Mouse (Mus musculus) small intestine, adult 2 months (tissue): Measurements from ENCODE around the gene Lama5. TPM values are rescaled to one million over a fixed set of nuclear protein-coding genes. Genes with fewer than 3 reads are reported as not detected.
"Not testable (repeated sequence)": the region's sequence is repeated elsewhere in the genome, so short reads cannot be mapped to it uniquely, and the experiment has no call there.

Experiments used
- H3K27ac ChIP-seq: fragments of 200-500 bp; 2 replicates; pipeline ENCODE4 v1.5.1; 2012; ENCODE audit warnings: low read depth, low read length, control low read depth, inconsistent platforms; ENCODE audit not compliant: insufficient read depth
- H3K27me3 ChIP-seq: fragments of 200-500 bp; 2 replicates; pipeline ENCODE4 v1.6.1; 2012; ENCODE audit warnings: mild to moderate bottlenecking, moderate library complexity, low read length, inconsistent platforms; ENCODE audit not compliant: control insufficient read depth, insufficient read depth
- H3K36me3 ChIP-seq: fragments of 200-500 bp; 2 replicates; pipeline ENCODE4 v1.6.1; 2012; ENCODE audit warnings: mild to moderate bottlenecking, low read length, control low read depth, inconsistent platforms; ENCODE audit not compliant: control insufficient read depth, insufficient read depth
- H3K4me1 ChIP-seq: fragments of 200-500 bp; 2 replicates; pipeline ENCODE4 v1.6.1; 2012; ENCODE audit warnings: low read length, inconsistent platforms, mixed read lengths; ENCODE audit not compliant: control insufficient read depth, insufficient read depth, insufficient read length
- H3K4me3 ChIP-seq: fragments of 200-500 bp; 2 replicates; pipeline ENCODE4 v1.5.1; 2012; ENCODE audit warnings: low read depth, mild to moderate bottlenecking, control low read depth, inconsistent platforms, low read length, moderate library complexity
- CTCF ChIP-seq: fragments of 200-500 bp; IDR thresholded peaks from 2 replicates; pipeline ENCODE4 v1.5.1; 2012; ENCODE audit warnings: low read depth, mild to moderate bottlenecking, control low read depth, inconsistent platforms, low read length, moderate library complexity, mixed read lengths; ENCODE audit not compliant: insufficient replicate concordance, insufficient read length; ENCODE audit errors: extremely low read depth
- POLR2A ChIP-seq: fragments of 200-500 bp; IDR thresholded peaks from 2 replicates; pipeline ENCODE4 v1.6.1; 2012; ENCODE audit warnings: low read depth, mild to moderate bottlenecking, control low read depth, inconsistent platforms, low read length, moderate library complexity
- WGBS: fragments of 180-500 bp; shearing (Covaris S2); methylation state at CpG from one replicate; pipeline ENCODE4 v1.1.7; 2018; 5-methylcytosine and 5-hydroxymethylcytosine counted together
- polyA plus RNA-seq: library from polyadenylated mRNA; depleted of rRNA; stranded (reverse); fragments of >200 nt; gene quantifications from 2 replicates; pipeline ENCODE4 v1.2.3, GENCODE M21; 2012

Gene Lama5
- polyA plus RNA-seq, 1 experiment, result 41.7 TPM

DNA sequence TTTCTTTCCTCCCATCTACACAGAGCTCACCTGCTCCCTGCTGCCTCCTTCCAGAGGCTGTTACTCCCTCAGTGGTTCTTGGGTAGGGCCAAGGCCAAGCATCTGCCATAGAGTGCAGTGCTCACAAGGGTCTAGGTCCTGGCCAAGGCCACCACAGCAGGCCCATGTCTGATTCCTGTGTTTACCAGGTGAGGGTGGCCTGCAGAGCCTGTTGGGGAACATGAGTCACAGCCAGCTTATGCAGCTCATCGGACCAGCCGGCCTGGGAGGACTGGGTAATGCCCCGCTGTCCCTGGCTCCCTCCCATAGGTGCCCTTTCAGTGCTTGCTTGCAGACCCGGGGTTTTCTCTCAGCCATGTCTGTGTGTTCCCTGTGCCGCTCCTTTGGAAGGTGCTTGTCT is 51.5 kb downstream of the Lama5 start:
- peaks cover 44% of the 10 kb centered on the region for H3K36me3 ChIP-seq
- no peaks in the 10 kb centered on the region for H3K27me3 ChIP-seq
- H3K27ac ChIP-seq, result no peak overlapping the region
- TF ChIP-seq POLR2A (no peak), CTCF (no peak)
- H3K4me1 ChIP-seq, result peaks cover 10% of the 10 kb centered on the region; the same call in 1 of the 2 replicates
- WGBS, result 77% methylated on average over 5 of the region's 5 CpGs
- H3K4me3 ChIP-seq, result no peak overlapping the region

DNA sequence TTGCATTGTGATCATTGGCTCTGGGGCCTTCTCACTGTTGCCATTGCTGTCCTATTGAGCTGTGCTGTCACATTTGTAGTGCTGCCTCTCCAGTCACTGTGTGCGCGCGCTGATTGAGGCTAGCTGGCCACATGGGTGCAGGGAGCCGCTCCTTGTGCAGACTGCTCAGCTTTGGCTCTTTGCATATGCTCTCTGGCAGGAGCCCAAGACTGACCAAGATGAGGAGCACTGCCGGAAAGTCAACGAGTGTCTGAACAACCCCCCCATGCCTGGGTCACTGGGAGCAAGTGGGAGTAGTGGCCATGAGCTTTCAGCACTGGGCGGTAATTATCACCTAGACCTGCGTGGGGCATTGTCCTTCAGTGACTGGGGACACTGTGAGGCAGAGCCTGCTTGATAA is 51.9 kb downstream of the Lama5 start:
- not testable (repeated sequence) for H3K27ac ChIP-seq, H3K4me3 ChIP-seq, H3K4me1 ChIP-seq, H3K27me3 ChIP-seq
- 76% methylated on average over 8 of the region's 8 CpGs for WGBS
- peaks cover 44% of the 10 kb centered on the region for H3K36me3 ChIP-seq

DNA sequence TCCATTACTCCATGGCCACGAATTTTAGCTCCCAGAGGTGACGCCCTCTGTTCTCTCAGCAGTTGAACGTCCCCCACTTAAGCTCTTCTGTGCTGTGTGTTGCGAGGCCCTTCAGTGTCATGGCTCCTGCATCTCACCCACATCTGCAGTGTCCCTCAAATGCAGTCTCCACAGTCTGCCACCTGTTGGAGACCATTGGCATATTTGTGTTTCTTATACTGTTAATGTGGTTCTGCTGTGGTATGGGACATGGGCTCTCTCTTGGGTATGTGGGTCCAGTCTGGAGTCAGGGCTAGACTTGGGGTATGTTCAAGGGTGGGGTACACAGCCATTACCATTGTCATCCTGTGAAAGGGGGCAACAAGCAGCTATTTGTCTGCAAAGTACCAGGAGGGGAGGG is 52.5 kb downstream of the Lama5 start:
- 63% methylated on average over 4 of the region's 4 CpGs for WGBS
- Histone ChIP-seq H3K4me3 (peak overlapping the region; percentile 99), H3K27me3 (no peaks in the 10 kb centered on the region), H3K4me1 (peaks cover 10% of the 10 kb centered on the region; the same call in 1 of the 2 replicates), H3K36me3 (peaks cover 42% of the 10 kb centered on the region), H3K27ac (no peak overlapping the region)
- TF ChIP-seq POLR2A (no peak), CTCF (no peak)

GRCm38 (mm10) chr2:180172152-180172551 is 53.5 kb downstream of the Lama5 start:
- H3K4me1 ChIP-seq, result peaks cover 10% of the 10 kb centered on the region; the same call in 1 of the 2 replicates
- no peak overlapping the region for H3K27ac ChIP-seq
- H3K27me3 ChIP-seq, result no peaks in the 10 kb centered on the region
- peaks cover 33% of the 10 kb centered on the region for H3K36me3 ChIP-seq
- peak overlapping the region; percentile 99 for H3K4me3 ChIP-seq
- TF ChIP-seq CTCF, result no peak
- TF ChIP-seq POLR2A, result no peak
- 1% methylated on average over 9 of the region's 9 CpGs for WGBS

DNA sequence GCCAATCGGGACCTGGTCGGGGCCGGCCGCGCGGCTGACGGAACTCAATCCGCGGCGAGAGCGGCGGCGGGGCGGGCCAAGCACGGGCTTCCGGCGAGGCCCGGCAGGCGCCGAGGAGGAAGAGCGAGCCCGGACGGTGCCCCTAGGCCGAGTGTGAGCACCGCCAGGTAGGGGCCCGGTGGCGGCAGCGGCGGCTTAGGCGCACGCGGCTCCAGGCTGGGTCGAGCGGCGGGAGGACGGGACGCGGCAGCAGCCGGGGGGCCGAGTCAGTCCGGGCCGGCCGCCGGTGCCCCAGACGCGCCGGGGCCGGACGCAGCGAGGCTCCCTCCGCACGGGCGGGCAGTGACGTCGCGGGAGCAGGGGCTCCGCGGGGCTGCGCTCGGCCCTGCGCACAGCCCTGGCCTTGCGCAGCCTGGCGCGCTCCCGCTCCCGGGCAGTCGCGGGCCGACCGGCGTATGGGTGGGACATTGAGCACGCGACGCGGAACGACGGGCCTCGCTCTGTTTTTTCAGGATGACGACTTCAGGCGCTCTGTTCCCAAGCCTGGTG is 54.1 kb downstream of the Lama5 start:
- Histone ChIP-seq H3K27me3 (no peaks in the 10 kb centered on the region), H3K4me3 (peak overlapping the region; percentile 99), H3K36me3 (peaks cover 27% of the 10 kb centered on the region), H3K27ac (peak overlapping the region; percentile 79), H3K4me1 (peaks cover 10% of the 10 kb centered on the region; the same call in 1 of the 2 replicates)
- peak; percentile 66 for TF ChIP-seq POLR2A
- TF ChIP-seq CTCF, result no peak
- WGBS, result under 1% methylated on average over 78 of the region's 80 CpGs

GRCm38 (mm10) chr2:180170806-180171521 is 54.7 kb downstream of the Lama5 start, which contains the start of gene Adrm1:
TSS of gene Adrm1 (plus strand) at chr2:180171485.
- H3K27ac ChIP-seq, result peak within 1 kb of the TSS; percentile 79
- H3K27me3 ChIP-seq, result no peaks in the 10 kb centered on the region
- peaks cover 23% of the 10 kb centered on the region for H3K36me3 ChIP-seq
- peaks cover 10% of the 10 kb centered on the region; the same call in 1 of the 2 replicates for H3K4me1 ChIP-seq
- peak within 1 kb of the TSS; percentile 99 for H3K4me3 ChIP-seq
- no peak for TF ChIP-seq POLR2A
- TF ChIP-seq CTCF, result peak; percentile 90
- 3% methylated on average over 41 of the region's 41 CpGs for WGBS

GRCm38 (mm10) chr2:180170151-180170805 is 55.4 kb downstream of the Lama5 start:
- 80% methylated on average over 11 of the region's 11 CpGs for WGBS

More at GRCm38 (mm10) chr2:180170151-180170805, 55.4 kb downstream of the Lama5 start:
- no peaks in the 10 kb centered on the region for H3K27me3 ChIP-seq
- H3K27ac ChIP-seq, result no peak overlapping the region
- TF ChIP-seq POLR2A (no peak), CTCF (no peak)
- no peak overlapping the region for H3K4me3 ChIP-seq
- peaks cover 18% of the 10 kb centered on the region for H3K36me3 ChIP-seq
- peaks cover 10% of the 10 kb centered on the region; the same call in 1 of the 2 replicates for H3K4me1 ChIP-seq
